ENCODE assay signal across 15 mouse cellular contexts in the genomic region with DNA sequence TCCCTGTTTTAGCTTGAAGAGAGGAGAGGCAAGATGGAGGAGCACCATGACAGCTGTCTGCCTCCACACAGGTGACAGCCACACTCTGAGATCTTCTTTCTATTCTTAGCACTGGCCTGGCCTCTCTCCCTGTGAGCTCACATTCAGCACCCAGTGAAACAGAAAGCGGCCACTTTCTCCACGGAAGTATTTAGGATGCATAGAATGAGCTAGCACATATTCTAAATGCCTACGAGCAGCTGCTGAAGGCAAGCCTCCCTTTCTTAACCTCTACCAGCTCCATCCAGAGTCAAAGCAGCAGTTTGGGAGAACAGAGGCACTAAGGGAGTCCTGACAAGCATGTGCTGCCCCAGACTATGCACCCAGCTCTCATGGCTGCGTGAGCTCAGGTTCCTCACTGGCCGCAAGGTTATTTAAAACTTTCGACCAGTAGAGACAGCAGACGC. TPM values are rescaled to one million over a fixed set of nuclear protein-coding genes. Genes with fewer than 3 reads are reported as not detected.
DNase-seq lines count a peak whose midpoint lies in the region; ATAC-seq and TF ChIP-seq lines count a peak whose summit lies in the region.
"Had no signal": no experiment of that assay in that cellular context is flagged by ENCODE, and none has a peak within 500 bp of the region (broad histone marks: within the 10 kb centered on the region; RNA-seq: fewer than 3 reads in every experiment).

No protein-coding gene starts in this region.

- no peaks in the 10 kb centered on the region for H3K27me3 ChIP-seq in heart, postnatal 0 days (ENCODE audit: control insufficient read depth, insufficient read depth, low read length)
- no peaks in the 10 kb centered on the region for H3K27me3 ChIP-seq in midbrain, embryonic 10.5 days (ENCODE audit: low read depth, poor library complexity, severe bottlenecking)
- H3K27me3 ChIP-seq: forebrain, embryonic 12.5 days had no signal

- DNase-seq in layer of hippocampus, adult 2 months (ENCODE audit: low spot score in 2 of 2), result no peak
- no peak for DNase-seq in layer of hippocampus, adult 11-12 months (ENCODE audit: low spot score)
- DNase-seq in NIH3T3 (ENCODE audit: low read depth), result peak; percentile 7
- DNase-seq in gastrocnemius, postnatal 25 days, result peak; percentile 55
- DNase-seq in heart, postnatal 0 days (ENCODE audit: low spot score), result peak; percentile 63
- DNase-seq in midbrain, embryonic 10.5 days (ENCODE audit: low spot score), result no peak
- no peak for DNase-seq in Muller cell, postnatal 12 days (ENCODE audit: inconsistent ontology term)
- DNase-seq in thymus, postnatal 10 days (ENCODE audit: low spot score in 2 of 2), result no peak
- DNase-seq: adrenal gland, adult 2 months; kidney, adult 11 months had no signal

- ATAC-seq in heart, postnatal 0 days (ENCODE audit: insufficient read depth, low read depth), result peak; percentile 66; the same call in 1 of the 2 replicates

- no peak for TF ChIP-seq CTCF in layer of hippocampus, adult 2 months (conservative IDR thresholded peaks at IDR 0.05)
- TF ChIP-seq CTCF in heart, postnatal 0 days (IDR thresholded peaks at IDR 0.05; ENCODE audit: low read depth), result no peak

- no peaks in the 10 kb centered on the region for H3K36me3 ChIP-seq in heart, postnatal 0 days (replicated peaks; ENCODE audit: control insufficient read depth, insufficient read depth, low read length)
- no peaks in the 10 kb centered on the region for H3K36me3 ChIP-seq in midbrain, embryonic 10.5 days
- H3K36me3 ChIP-seq: forebrain, embryonic 12.5 days had no signal

- 31% methylated on average over 7 of the region's 7 CpGs for WGBS in heart, postnatal 0 days
- WGBS in midbrain, embryonic 10.5 days, result 79% methylated on average over 7 of the region's 7 CpGs

- no peak for TF ChIP-seq EP300 in heart, postnatal 0 days (IDR thresholded peaks at IDR 0.05; ENCODE audit: low read depth)

- H3K9me3 ChIP-seq in heart, postnatal 0 days (replicated peaks; ENCODE audit: control insufficient read depth, low read length), result no peaks in the 10 kb centered on the region
- H3K9me3 ChIP-seq in midbrain, embryonic 10.5 days (replicated peaks), result no peaks in the 10 kb centered on the region
- H3K9me3 ChIP-seq: forebrain, embryonic 12.5 days had no signal

- peak overlapping the region; percentile 60 for H3K4me2 ChIP-seq in heart, postnatal 0 days (ENCODE audit: low read depth, low read length)
- H3K4me2 ChIP-seq: forebrain, embryonic 12.5 days had no signal

- H3K27ac ChIP-seq in layer of hippocampus, adult 2 months, result peak overlapping the region; percentile 63
- H3K27ac ChIP-seq in heart, postnatal 0 days (ENCODE audit: low read depth), result peak overlapping the region; percentile 87
- H3K27ac ChIP-seq in midbrain, embryonic 10.5 days (replicated peaks), result no peak overlapping the region
- H3K27ac ChIP-seq: forebrain, embryonic 12.5 days; liver, embryonic 14.5 days; stomach, postnatal 0 days had no signal

- peak overlapping the region; percentile 38 for H3K9ac ChIP-seq in heart, postnatal 0 days (replicated peaks; ENCODE audit: low read depth, low read length)
- H3K9ac ChIP-seq: forebrain, embryonic 12.5 days; liver, embryonic 14.5 days had no signal

- no peak overlapping the region; the same call in 1 of the 2 replicates for H3K4me3 ChIP-seq in layer of hippocampus, adult 2 months
- H3K4me3 ChIP-seq in heart, postnatal 0 days (ENCODE audit: low read depth, low read length), result peak overlapping the region; percentile 46
- no peak overlapping the region for H3K4me3 ChIP-seq in midbrain, embryonic 10.5 days
- H3K4me3 ChIP-seq: forebrain, embryonic 12.5 days had no signal

- peaks cover 11% of the 10 kb centered on the region; the same call in 1 of the 2 replicates for H3K4me1 ChIP-seq in heart, postnatal 0 days (ENCODE audit: control insufficient read depth, insufficient read depth)
- peaks cover 6% of the 10 kb centered on the region for H3K4me1 ChIP-seq in midbrain, embryonic 10.5 days

RNA-seq across cellular contexts. Expression of a gene that starts 1.6 kb away (rescaled TPM):
- 1 to 10 TPM in 1 of 2 experiments, under 1 TPM in 1; 0.64 to 1.5 TPM for total RNA-seq in layer of hippocampus, adult 2 months (2021)
- 10 to 100 TPM; 49.4 to 49.6 TPM for total RNA-seq in gastrocnemius, postnatal 25 days (2021)
- 38.7 and 43.7 TPM in 2 replicates for total RNA-seq in heart, postnatal 0 days (2014; rRNA removed; ENCODE audit: low replicate concordance)
- polyA plus RNA-seq in heart, postnatal 0 days (2015; fragmentation: Nextera tagmentation; extraction: Ambion mirVana), result 50.5 and 54.6 TPM in 2 replicates
- not detected in 2 replicates for polyA plus RNA-seq in midbrain, embryonic 10.5 days (2016; fragmentation: Nextera tagmentation; extraction: Ambion mirVana)
- total RNA-seq: adrenal gland, adult 2 months; megakaryocyte progenitor cell, adult 5-6 weeks had no signal
- polyA plus RNA-seq: adrenal gland, adult 2 months; C2C12; liver, embryonic 14.5 days; stomach, postnatal 0 days had no signal

RNA-seq across cellular contexts. Expression of a gene that starts 43.5 kb away (rescaled TPM):
- 10 to 100 TPM; 20.1 to 20.6 TPM for total RNA-seq in layer of hippocampus, adult 2 months (2021)
- total RNA-seq in gastrocnemius, postnatal 25 days (2021), result 10 to 100 TPM in 1 of 2 experiments, 1 to 10 TPM in 1; 9.1 to 11.0 TPM
- total RNA-seq in heart, postnatal 0 days (2014; rRNA removed; ENCODE audit: low replicate concordance), result 32.4 and 50.9 TPM in 2 replicates
- 9.2 and 9.8 TPM in 2 replicates for polyA plus RNA-seq in heart, postnatal 0 days (2015; fragmentation: Nextera tagmentation; extraction: Ambion mirVana)
- 12.3 and 13.0 TPM in 2 replicates for polyA plus RNA-seq in midbrain, embryonic 10.5 days (2016; fragmentation: Nextera tagmentation; extraction: Ambion mirVana)

Comparison
In these comparisons a context has a peak if more than half of its experiments do, and no peak if none do; other contexts are left out.
1. DNase-seq: peak in NIH3T3 (single experiment), gastrocnemius, postnatal 25 days (single experiment) and heart, postnatal 0 days (single experiment); none in layer of hippocampus, adult 2 months (0 of 2), layer of hippocampus, adult 11-12 months (single experiment), midbrain, embryonic 10.5 days (single experiment), Muller cell, postnatal 12 days (single experiment) and thymus, postnatal 10 days (0 of 2).
2. RNA of a gene that starts 1.6 kb away (total RNA-seq): 49.4 to 49.6 TPM in gastrocnemius, postnatal 25 days and 38.7 to 43.7 TPM in heart, postnatal 0 days; 0.64 to 1.5 TPM in layer of hippocampus, adult 2 months; every median in the first group is over 10 times any median in the second.